Mouse (Mus musculus) testis, adult 2 months (tissue): ENCODE results near the gene Prr5. TPM values are rescaled to one million over a fixed set of nuclear protein-coding genes. Genes with fewer than 3 reads are reported as not detected.

Source experiments
- H3K27ac ChIP-seq: fragments of 200-500 bp; 2 replicates; pipeline ENCODE4 v1.5.1; 2012; ENCODE audit warnings: low read depth, low read length; ENCODE audit not compliant: control insufficient read depth, insufficient read depth
- H3K27me3 ChIP-seq: fragments of 200-500 bp; 2 replicates; pipeline ENCODE4 v1.6.1; 2012; ENCODE audit warnings: mild to moderate bottlenecking, low read length, moderate library complexity; ENCODE audit not compliant: control insufficient read depth, insufficient read depth
- H3K36me3 ChIP-seq: fragments of 200-500 bp; 2 replicates; pipeline ENCODE4 v1.6.1; 2012; ENCODE audit warnings: mild to moderate bottlenecking, low read length; ENCODE audit not compliant: control insufficient read depth, insufficient read depth
- H3K4me1 ChIP-seq: fragments of 200-500 bp; 2 replicates; pipeline ENCODE4 v1.6.1; 2012; ENCODE audit warnings: low read length; ENCODE audit not compliant: control insufficient read depth, insufficient read depth
- H3K4me3 ChIP-seq: fragments of 200-500 bp; 2 replicates; pipeline ENCODE4 v1.5.1; 2012; ENCODE audit warnings: low read depth, mild to moderate bottlenecking, low read length, moderate library complexity, mixed read lengths; ENCODE audit not compliant: control insufficient read depth
- CTCF ChIP-seq: fragments of 200-500 bp; IDR thresholded peaks from 2 replicates; pipeline ENCODE4 v1.5.1; 2012; ENCODE audit warnings: low read depth, mild to moderate bottlenecking, inconsistent platforms, low read length, moderate library complexity; ENCODE audit not compliant: control insufficient read depth, insufficient read depth, insufficient replicate concordance
- POLR2A ChIP-seq: fragments of 200-500 bp; IDR thresholded peaks from 2 replicates; pipeline ENCODE4 v1.6.1; 2012; ENCODE audit warnings: low read depth, mild to moderate bottlenecking, inconsistent platforms, low read length, moderate library complexity; ENCODE audit not compliant: control insufficient read depth
- polyA plus RNA-seq: library from polyadenylated mRNA; depleted of rRNA; stranded (reverse); fragments of >200 nt; gene quantifications from 2 replicates; pipeline ENCODE4 v1.2.3, GENCODE M21; 2012

The Prr5 gene
- polyA plus RNA-seq, 1 experiment, result 13.4 TPM

GRCm38 (mm10) chr15:84701947-84702346 is 32.5 kb downstream of the Prr5 start:
- no peaks in the 10 kb centered on the region for H3K27me3 ChIP-seq
- no peaks in the 10 kb centered on the region for H3K36me3 ChIP-seq
- no peak overlapping the region for H3K27ac ChIP-seq
- TF ChIP-seq CTCF (peak; percentile 39; the same call in 1 of the 2 replicates), POLR2A (no peak)
- peaks cover 7% of the 10 kb centered on the region for H3K4me1 ChIP-seq
- no peak overlapping the region for H3K4me3 ChIP-seq

GRCm38 (mm10) chr15:84702391-84703345 is 33.2 kb downstream of the Prr5 start:
- Histone ChIP-seq H3K4me1 (peaks cover 7% of the 10 kb centered on the region), H3K4me3 (no peak overlapping the region), H3K27me3 (no peaks in the 10 kb centered on the region), H3K36me3 (no peaks in the 10 kb centered on the region), H3K27ac (no peak overlapping the region)
- TF ChIP-seq CTCF (no peak), POLR2A (no peak)

- TF ChIP-seq POLR2A (no peak), CTCF (no peak)
- H3K27ac ChIP-seq, result no peak overlapping the region
- no peaks in the 10 kb centered on the region for H3K27me3 ChIP-seq
- H3K4me1 ChIP-seq, result peaks cover 2% of the 10 kb centered on the region
- no peaks in the 10 kb centered on the region for H3K36me3 ChIP-seq
- no peak overlapping the region for H3K4me3 ChIP-seq
Observed at GRCm38 (mm10) chr15:84703992-84704391, 34.6 kb downstream of the Prr5 start.

GRCm38 (mm10) chr15:84705351-84705901 is 36.0 kb downstream of the Prr5 start:
- Histone ChIP-seq H3K36me3 (no peaks in the 10 kb centered on the region), H3K27me3 (no peaks in the 10 kb centered on the region), H3K27ac (no peak overlapping the region), H3K4me1 (peaks cover 2% of the 10 kb centered on the region; the same call in 1 of the 2 replicates), H3K4me3 (no peak overlapping the region)
- TF ChIP-seq CTCF (no peak), POLR2A (no peak)

GRCm38 (mm10) chr15:84706983-84707619 is 37.7 kb downstream of the Prr5 start:
- H3K4me1 ChIP-seq, result peaks cover 2% of the 10 kb centered on the region; the same call in 1 of the 2 replicates
- no peak overlapping the region for H3K4me3 ChIP-seq
- no peak for TF ChIP-seq POLR2A
- no peak for TF ChIP-seq CTCF
- H3K36me3 ChIP-seq, result no peaks in the 10 kb centered on the region
- H3K27me3 ChIP-seq, result no peaks in the 10 kb centered on the region
- H3K27ac ChIP-seq, result no peak overlapping the region

- no peak overlapping the region for H3K4me3 ChIP-seq
- no peaks in the 10 kb centered on the region for H3K4me1 ChIP-seq
- no peaks in the 10 kb centered on the region for H3K27me3 ChIP-seq
- no peak for TF ChIP-seq POLR2A
- TF ChIP-seq CTCF, result no peak
- no peak overlapping the region for H3K27ac ChIP-seq
- no peaks in the 10 kb centered on the region for H3K36me3 ChIP-seq
Observed at GRCm38 (mm10) chr15:84712566-84713405, 43.4 kb downstream of the Prr5 start.
